Mouse (Mus musculus) heart, embryonic 14.5 days (tissue): ENCODE data around the gene Traf3ip2. TPM values are rescaled to one million over a fixed set of nuclear protein-coding genes. Genes with fewer than 3 reads are reported as not detected.

Experiments used
- ATAC-seq: fragments of 200-750 bp; cut with Nextera tagmentation; 2 replicates; pipeline ENCODE4 v1.8.0; 2017; ENCODE audit warnings: low read depth, moderate TSS enrichment; ENCODE audit not compliant: insufficient number of reproducible peaks, insufficient read depth, low FRiP score
- H3K27ac ChIP-seq, 2 experiments: fragments of 200-500 bp in 1 of 2; fragments of 300-500 bp in 1 of 2; sonication (generic) in 1 of 2; replicated peaks in 1 of 2; 2 replicates each; pipeline ENCODE4 v1.5.1; 2012 to 2014; ENCODE audit warnings: low read depth in 2 of 2, low read length in 2 of 2, control low read depth in 1 of 2, mild to moderate bottlenecking in 1 of 2, mixed read lengths in 1 of 2; ENCODE audit not compliant: control insufficient read depth in 1 of 2, insufficient read depth in 1 of 2
- H3K27me3 ChIP-seq: fragments of 300-500 bp; sonication (generic); 2 replicates; pipeline ENCODE4 v1.6.1; 2014; ENCODE audit warnings: mild to moderate bottlenecking, low read length, control low read depth; ENCODE audit not compliant: control insufficient read depth, insufficient read depth
- H3K36me3 ChIP-seq: fragments of 300-500 bp; sonication (generic); 2 replicates; pipeline ENCODE4 v1.6.1; 2014; ENCODE audit warnings: mild to moderate bottlenecking, control low read depth, low read length, mixed read lengths; ENCODE audit not compliant: control insufficient read depth, insufficient read depth
- H3K4me1 ChIP-seq, 2 experiments: fragments of 200-500 bp in 1 of 2; fragments of 300-500 bp in 1 of 2; sonication (generic) in 1 of 2; 2 replicates each; pipeline ENCODE4 v1.6.1; 2012 to 2014; ENCODE audit warnings: low read length in 2 of 2, control low read depth in 1 of 2, mixed read lengths in 1 of 2; ENCODE audit not compliant: control insufficient read depth in 2 of 2, insufficient read depth in 2 of 2
- H3K4me2 ChIP-seq: fragments of 300-500 bp; sonication (generic); 2 replicates; pipeline ENCODE4 v1.6.1; 2014; ENCODE audit warnings: mild to moderate bottlenecking, low read length
- H3K4me3 ChIP-seq, 2 experiments: fragments of 200-500 bp in 1 of 2; fragments of 300-500 bp in 1 of 2; sonication (generic) in 1 of 2; 2 replicates each; pipeline ENCODE4 v1.5.1; 2012 to 2014; ENCODE audit warnings: low read length in 2 of 2, mild to moderate bottlenecking in 2 of 2, control low read depth in 1 of 2, low read depth in 1 of 2, moderate library complexity in 1 of 2; ENCODE audit not compliant: control insufficient read depth in 1 of 2, insufficient read depth in 1 of 2
- H3K9ac ChIP-seq: fragments of 300-500 bp; sonication (generic); 2 replicates; pipeline ENCODE4 v1.6.1; 2014; ENCODE audit warnings: mild to moderate bottlenecking, low read length
- H3K9me3 ChIP-seq: fragments of 300-500 bp; sonication (generic); 2 replicates; pipeline ENCODE4 v1.6.1; 2016; ENCODE audit warnings: low read length, control low read depth; ENCODE audit not compliant: control insufficient read depth
- WGBS: fragments of 180-500 bp; shearing (Covaris S2); extraction: QIAGEN DNeasy Blood & Tissue Kit; methylation state at CpG from one replicate; pipeline ENCODE4 v1.1.7; 2014; 5-methylcytosine and 5-hydroxymethylcytosine counted together
- polyA plus RNA-seq: library from polyadenylated mRNA; unstranded; fragments of >200 nt; fragmentation: Nextera tagmentation; extraction: Ambion mirVana; gene quantifications from 2 replicates; pipeline ENCODE4 v1.2.1, GENCODE M21; 2014

Traf3ip2 gene
- polyA plus RNA-seq, 1 experiment from 2014 or later, result 10.2 TPM

DNA sequence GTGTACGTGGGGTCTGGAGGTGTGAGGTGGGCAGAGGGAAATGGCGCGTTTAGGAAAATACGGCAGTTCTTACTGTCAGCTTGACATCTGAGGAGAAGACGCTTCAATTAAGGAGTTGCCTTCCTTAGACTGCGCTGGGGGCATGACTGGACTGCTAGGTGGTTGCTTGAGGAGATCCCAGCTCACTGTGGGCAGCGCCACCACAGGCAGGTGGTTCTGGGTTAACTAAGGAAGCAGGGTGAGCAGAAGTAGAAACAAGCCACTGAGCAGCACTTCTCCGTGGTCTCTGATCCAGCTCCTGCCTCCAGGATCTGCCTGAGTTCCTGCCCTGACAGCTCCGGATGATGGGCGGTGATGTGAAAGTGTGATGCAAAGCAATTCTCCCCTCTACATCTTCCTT, 22.1 kb upstream of the Traf3ip2 start:
- Histone ChIP-seq H3K9me3 (peaks cover 8% of the 10 kb centered on the region), H3K27ac (no peak overlapping the region), H3K4me3 (no peak overlapping the region), H3K4me1 (peaks cover 7 to 13% of the 10 kb centered on the region in 2 experiments; a peak in 3 of 4 replicates), H3K36me3 (no peaks in the 10 kb centered on the region), H3K27me3 (no peaks in the 10 kb centered on the region), H3K9ac (no peak overlapping the region), H3K4me2 (no peak overlapping the region)
- 83% methylated on average over 10 of the region's 10 CpGs for WGBS
- no peak for ATAC-seq

DNA sequence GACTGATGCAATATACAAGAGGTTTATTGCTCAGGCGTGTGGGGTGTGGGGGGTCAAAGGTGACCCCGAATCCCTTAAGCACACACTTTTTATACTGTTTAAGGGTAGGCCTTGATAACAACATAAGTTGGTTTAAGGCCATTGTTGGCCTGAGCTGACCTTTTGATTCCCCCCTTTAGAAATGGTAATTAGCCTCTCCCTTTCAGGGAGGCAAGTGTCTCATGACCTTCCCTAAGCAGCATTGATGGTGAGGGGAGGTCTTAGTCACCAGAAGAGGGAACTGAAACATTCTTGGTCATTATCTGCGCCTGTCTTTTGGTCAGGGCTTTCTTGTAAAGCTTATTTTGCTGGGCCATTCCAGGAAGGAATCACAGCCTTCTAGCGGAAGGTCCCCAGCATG, 20.2 kb upstream of the Traf3ip2 start:
- H3K4me1 ChIP-seq, result peaks cover 3% of the 10 kb centered on the region in 2 experiments; a peak in 2 of 4 replicates
- peaks cover 8% of the 10 kb centered on the region for H3K9me3 ChIP-seq
- ATAC-seq, result no peak
- H3K27me3 ChIP-seq, result no peaks in the 10 kb centered on the region
- no peaks in the 10 kb centered on the region for H3K36me3 ChIP-seq
- H3K4me3 ChIP-seq, result no peak overlapping the region
- H3K4me2 ChIP-seq, result no peak overlapping the region
- 84% methylated on average over 4 of the region's 4 CpGs for WGBS
- no peak overlapping the region for H3K9ac ChIP-seq
- no peak overlapping the region for H3K27ac ChIP-seq

DNA sequence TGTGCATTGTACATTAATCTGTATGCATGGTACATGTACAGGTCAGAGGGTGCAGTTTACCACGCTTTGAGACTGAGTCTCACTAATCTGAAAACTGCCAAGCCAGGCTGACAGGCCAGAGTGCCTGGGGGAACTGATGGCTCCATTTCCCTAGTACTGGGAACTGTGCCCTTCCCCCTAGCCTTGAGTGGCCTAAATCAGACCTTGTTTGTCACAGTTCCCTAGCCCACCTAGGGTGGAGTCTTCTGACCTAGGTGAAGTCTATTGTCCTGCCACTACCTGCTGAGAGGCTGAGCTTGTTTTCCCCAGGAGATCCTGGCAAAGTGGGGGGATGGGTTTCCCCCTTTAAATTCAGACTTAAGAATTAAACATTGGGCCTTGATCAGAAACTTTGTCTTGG, 18.0 kb upstream of the Traf3ip2 start:
- H3K4me3 ChIP-seq, result no peak overlapping the region
- H3K27me3 ChIP-seq, result no peaks in the 10 kb centered on the region
- peaks cover 8% of the 10 kb centered on the region for H3K9me3 ChIP-seq
- no peak overlapping the region for H3K4me2 ChIP-seq
- peaks cover 0 to 5% of the 10 kb centered on the region in 2 experiments; a peak in 1 of 4 replicates for H3K4me1 ChIP-seq
- no peak overlapping the region for H3K9ac ChIP-seq
- no peak for ATAC-seq
- WGBS, result 73% methylated on average over 1 of the region's 1 CpGs
- H3K27ac ChIP-seq, result no peak overlapping the region
- H3K36me3 ChIP-seq, result no peaks in the 10 kb centered on the region

DNA sequence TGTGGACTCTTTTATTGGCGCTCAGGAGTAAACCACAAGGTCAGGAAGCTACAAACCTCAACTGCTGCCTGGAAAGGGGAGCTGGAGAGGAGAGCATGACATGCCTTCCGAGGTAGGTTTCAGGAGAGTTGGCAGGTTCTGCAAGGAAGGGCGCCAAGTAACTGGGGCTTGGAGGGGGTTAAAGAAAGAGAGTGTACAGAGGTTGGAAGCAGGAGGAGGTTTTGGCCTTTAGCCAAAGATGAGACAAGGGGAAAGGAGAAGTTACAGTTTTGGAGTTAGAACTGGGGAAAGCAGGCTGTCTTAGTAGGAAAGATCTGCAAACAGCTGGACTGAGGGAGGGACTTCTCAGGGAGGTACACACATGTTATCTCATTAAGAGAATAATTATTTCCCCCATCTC, 16.9 kb upstream of the Traf3ip2 start:
- Histone ChIP-seq H3K9me3 (peaks cover 8% of the 10 kb centered on the region), H3K4me1 (peaks cover 0 to 5% of the 10 kb centered on the region in 2 experiments; a peak in 1 of 4 replicates), H3K9ac (no peak overlapping the region), H3K4me3 (no peak overlapping the region), H3K27me3 (no peaks in the 10 kb centered on the region), H3K27ac (no peak overlapping the region), H3K36me3 (no peaks in the 10 kb centered on the region), H3K4me2 (no peak overlapping the region)
- no peak for ATAC-seq
- WGBS, result 75% methylated on average over 3 of the region's 3 CpGs

DNA sequence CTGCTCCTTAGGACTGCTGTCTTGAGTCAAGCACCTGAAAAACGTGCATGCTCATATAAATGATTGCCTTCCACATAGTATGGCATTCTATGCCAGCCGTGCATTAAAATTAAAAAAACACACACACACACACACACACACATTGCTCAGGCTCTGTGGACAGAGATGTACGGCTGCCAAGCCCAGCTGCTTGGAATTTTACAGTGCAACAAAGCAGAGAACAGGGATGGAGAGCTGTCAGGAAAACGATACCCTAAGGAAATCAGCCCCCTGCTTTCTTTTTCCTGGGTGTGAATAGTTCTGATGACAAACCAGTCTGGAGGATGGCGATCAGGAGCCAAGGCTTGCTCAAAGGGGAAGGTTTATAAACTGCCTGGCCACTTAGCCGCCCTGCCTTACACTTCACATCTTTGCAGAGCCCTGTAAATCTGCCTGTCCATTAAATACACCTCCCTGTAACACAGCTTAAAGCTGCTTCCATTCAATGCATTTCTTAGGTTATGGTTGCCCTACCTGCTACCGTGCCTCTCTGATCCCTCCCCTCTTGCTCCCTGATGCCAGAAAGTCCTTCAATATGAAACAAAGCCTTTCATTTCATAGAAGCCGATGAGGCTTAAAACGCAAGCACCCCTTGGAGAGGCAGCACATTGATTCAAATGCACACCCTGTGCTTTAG, 15.5 kb upstream of the Traf3ip2 start:
- Histone ChIP-seq H3K27ac (no peak overlapping the region), H3K9me3 (peaks cover 8% of the 10 kb centered on the region), H3K4me2 (no peak overlapping the region), H3K9ac (no peak overlapping the region), H3K4me3 (no peak overlapping the region), H3K36me3 (no peaks in the 10 kb centered on the region), H3K4me1 (peaks cover 0 to 5% of the 10 kb centered on the region in 2 experiments; a peak in 1 of 4 replicates), H3K27me3 (no peaks in the 10 kb centered on the region)
- ATAC-seq, result no peak
- 54% methylated on average over 9 of the region's 9 CpGs for WGBS

DNA sequence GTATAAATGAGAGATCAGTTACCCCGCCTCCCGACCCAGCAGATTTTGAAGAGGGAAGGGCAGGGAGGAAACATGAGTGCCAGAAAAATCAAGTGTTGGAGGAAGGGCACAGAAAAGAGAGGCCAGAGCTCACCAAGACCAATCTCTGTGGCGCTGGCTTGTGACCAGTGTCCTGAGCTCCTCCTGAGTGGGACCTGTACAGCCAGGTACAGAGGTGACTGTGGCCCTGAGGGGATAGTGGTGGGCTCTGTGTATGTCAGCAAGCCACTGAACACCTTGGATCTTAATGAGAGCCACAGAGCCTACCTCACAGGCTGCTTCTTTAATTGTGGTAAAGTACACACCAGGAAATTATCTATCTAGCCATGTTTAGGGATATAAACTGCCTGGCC, 14.9 kb upstream of the Traf3ip2 start:
- Histone ChIP-seq H3K9me3 (peaks cover 8% of the 10 kb centered on the region), H3K4me3 (no peak overlapping the region), H3K4me1 (peaks cover 0 to 5% of the 10 kb centered on the region in 2 experiments; a peak in 1 of 4 replicates), H3K9ac (no peak overlapping the region), H3K36me3 (no peaks in the 10 kb centered on the region), H3K27me3 (no peaks in the 10 kb centered on the region), H3K27ac (no peak overlapping the region), H3K4me2 (no peak overlapping the region)
- no peak for ATAC-seq
- 56% methylated on average over 3 of the region's 3 CpGs for WGBS

DNA sequence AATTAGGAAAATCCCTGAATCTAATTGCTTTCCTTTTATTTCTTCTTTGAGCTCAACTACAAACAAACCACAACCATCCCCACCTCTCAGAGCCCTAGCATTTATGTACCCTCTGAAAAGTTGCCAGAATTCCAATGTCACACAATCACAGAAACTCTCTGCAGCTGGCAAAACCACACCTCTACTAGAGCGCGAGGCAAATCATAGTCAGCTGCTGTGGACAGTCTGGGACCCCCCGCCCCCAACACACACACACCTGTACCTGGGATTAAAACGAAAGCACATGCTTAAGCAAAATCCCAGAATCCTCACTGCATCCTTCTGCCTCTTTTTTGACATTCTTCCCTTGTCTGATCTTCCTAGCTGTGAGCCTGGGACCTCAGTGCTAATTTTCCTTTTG, 13.1 kb upstream of the Traf3ip2 start:
- Histone ChIP-seq H3K4me1 (peaks cover 0 to 5% of the 10 kb centered on the region in 2 experiments; a peak in 1 of 4 replicates), H3K9ac (no peak overlapping the region), H3K4me3 (no peak overlapping the region), H3K36me3 (no peaks in the 10 kb centered on the region), H3K9me3 (peaks cover 6% of the 10 kb centered on the region; the same call in 1 of the 2 replicates), H3K4me2 (no peak overlapping the region), H3K27me3 (no peaks in the 10 kb centered on the region), H3K27ac (no peak overlapping the region)
- 87% methylated on average over 4 of the region's 4 CpGs for WGBS
- no peak for ATAC-seq

DNA sequence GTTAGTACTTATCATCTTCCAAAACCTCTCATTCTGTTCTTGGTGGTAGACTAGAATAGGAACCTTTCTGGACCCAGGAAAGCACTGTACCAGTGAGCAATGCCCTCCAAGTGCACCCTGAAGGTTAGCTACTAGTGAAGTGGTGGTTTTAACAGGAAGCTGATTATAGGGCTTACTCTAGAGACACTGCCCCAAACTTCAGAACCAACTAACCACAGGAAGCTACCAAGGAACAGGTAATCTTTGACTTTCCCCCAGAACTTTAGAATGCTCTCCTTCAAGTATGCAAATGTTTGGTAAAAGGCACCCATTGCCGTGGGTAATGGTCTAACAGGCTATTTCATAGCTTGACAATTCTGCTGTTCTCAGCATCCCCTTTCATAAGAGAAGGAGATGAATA, 12.6 kb upstream of the Traf3ip2 start:
- Histone ChIP-seq H3K27ac (no peak overlapping the region), H3K27me3 (no peaks in the 10 kb centered on the region), H3K9me3 (peaks cover 10% of the 10 kb centered on the region; the same call in 1 of the 2 replicates), H3K4me2 (no peak overlapping the region), H3K36me3 (no peaks in the 10 kb centered on the region), H3K4me3 (no peak overlapping the region), H3K9ac (no peak overlapping the region), H3K4me1 (peaks cover 0 to 5% of the 10 kb centered on the region in 2 experiments; a peak in 1 of 4 replicates)
- no peak for ATAC-seq
- 69% methylated on average over 1 of the region's 1 CpGs for WGBS
